Mouse (Mus musculus): ENCODE measurements around the gene Slc25a43.

Gene Slc25a43

GRCm38 (mm10) chrX:36823932-36824711 lies 80.7 kb downstream of the Slc25a43 start:
- DNase-seq (ENCODE audit: low spot score in 2 of 2), result no peak

DNA sequence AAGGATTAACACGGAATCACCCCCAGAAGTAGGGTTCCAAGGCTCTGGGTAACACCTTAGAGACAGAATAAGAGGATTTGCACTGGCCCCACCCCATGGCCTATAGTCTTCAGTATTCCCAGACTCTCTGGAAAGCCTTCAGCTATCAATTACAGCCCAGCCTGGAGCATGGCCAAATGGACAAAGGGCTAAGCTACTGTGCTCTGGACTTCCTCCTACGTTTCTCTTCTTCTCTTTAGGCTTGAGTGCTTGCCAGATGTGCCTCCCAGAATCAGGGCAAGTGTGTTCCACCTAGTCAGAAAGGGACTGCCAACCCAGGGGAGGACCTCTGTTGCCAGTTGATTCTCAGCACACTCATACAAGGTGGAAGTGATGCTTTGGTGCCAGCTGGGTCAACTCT lies 81.6 kb downstream of the Slc25a43 start:
- DNase-seq (ENCODE audit: low spot score in 2 of 2), result no peak
